Mouse (Mus musculus) v-Abl transformed pro-B cells (cell line): ENCODE results near the gene Nav1.

Experiments used
- in situ Hi-C, 2 experiments: fragments of 400-800 bp; cut with MboI; formaldehyde crosslinking; loops; one replicate each; pipeline ENCODE4 v1.15.1; 2025; ENCODE audit not compliant: unreplicated experiment in 2 of 2

Nav1 gene

GRCm38 (mm10) chr1:135399466-135399865 lies 207.6 kb downstream of the Nav1 start:
- in situ Hi-C loops = no loop called here

DNA sequence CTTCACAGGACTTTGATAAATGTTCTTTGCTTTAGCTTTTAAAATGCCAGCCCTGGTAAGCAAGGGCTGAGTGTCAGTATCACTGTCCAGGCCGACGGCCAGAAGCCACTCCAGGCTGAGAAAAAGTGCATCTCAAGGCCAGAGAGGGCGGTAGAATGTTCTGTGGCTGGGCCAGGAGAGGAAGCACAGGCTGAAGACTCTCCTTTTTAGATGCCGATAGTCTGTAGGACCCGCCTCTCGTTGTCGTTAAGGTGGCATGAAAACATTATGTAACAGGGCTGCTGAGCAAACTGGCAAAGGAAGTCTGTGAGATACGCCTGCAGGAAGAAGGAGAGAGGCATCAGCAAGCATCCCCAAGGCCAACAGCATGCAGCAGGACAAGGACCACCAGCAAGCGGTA lies 221.9 kb downstream of the Nav1 start:
- in situ Hi-C loops = no loop called here
